Mouse (Mus musculus) T-cell, adult 66 days (primary cell): ENCODE data around the gene Zim1. TPM values are rescaled to one million over a fixed set of nuclear protein-coding genes. Genes with fewer than 3 reads are reported as not detected.

Experiments used
- total RNA-seq, 2 experiments: library from RNA; stranded (reverse); gene quantifications; 3 replicates in 1 of 2; 4 replicates in 1 of 2; pipeline ENCODE4 v1.2.4; 2023

Gene Zim1
- total RNA-seq: not detected

GRCm38 (mm10) chr7:6696241-6697045 is at the start of gene Zim1:
Zim1 (minus strand) TSS chr7:6696450.

DNA sequence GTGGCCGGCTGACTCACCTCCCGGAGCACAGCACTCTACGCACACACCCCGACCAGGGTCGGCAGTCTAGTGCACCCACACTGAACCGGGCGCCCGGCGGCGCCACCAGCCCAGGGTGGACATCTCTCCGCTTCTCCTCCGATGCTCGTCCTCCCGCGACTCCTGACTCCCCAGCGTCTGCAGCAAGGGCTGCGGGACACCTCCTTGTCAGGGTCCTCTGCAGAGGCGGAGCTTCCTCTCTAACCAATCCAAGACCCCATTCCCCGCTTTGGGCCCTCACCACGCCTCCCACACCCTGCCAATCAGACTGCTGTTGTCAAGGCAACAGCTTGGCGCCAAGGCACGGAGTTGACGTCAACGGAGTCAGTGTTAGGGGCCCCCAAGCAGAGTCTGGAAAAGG is 34.0 kb upstream of the Zim1 start, which contains the start of the genes Peg3 and Usp29:
Peg3 (minus strand) TSS at position 191 of the 400 bp plus-strand sequence.
Usp29 (plus strand) TSS at position 338 of the 400 bp plus-strand sequence.

Other genes with a start within 250 kb of the Zim1 start
- gene Olfr1336, start 240.3 kb downstream of the Zim1 start, total RNA-seq: not detected
- gene Olfr1346, start 229.3 kb downstream of the Zim1 start, total RNA-seq: not detected
- gene Olfr5, start 209.5 kb downstream of the Zim1 start, total RNA-seq: not detected
- gene Olfr1347, start 196.7 kb downstream of the Zim1 start, total RNA-seq: not detected
- not detected for gene Olfr1348, start 187.7 kb downstream of the Zim1 start, total RNA-seq
- not detected for gene Olfr1349, start 173.5 kb downstream of the Zim1 start, total RNA-seq
- not detected for gene Olfr1350, start 131.6 kb downstream of the Zim1 start, total RNA-seq
- not detected for gene Peg3, start 34.0 kb upstream of the Zim1 start, total RNA-seq
- gene Usp29, start 34.1 kb upstream of the Zim1 start, total RNA-seq: not detected